Mouse (Mus musculus): ENCODE measurements around the gene Prpf39. TPM values are rescaled to one million over a fixed set of nuclear protein-coding genes. Genes with fewer than 3 reads are reported as not detected.
A peak's percentile ranks its signal among the peaks of the same experiment; 100 is the strongest.

The Prpf39 gene
- total RNA-seq (2017), result 139 and 147 TPM in 2 replicates

- peak; percentile 68 to 83 for ATAC-seq (replicated peaks in 1 of 2; ENCODE audit: insufficient read depth in 1 of 2, low FRiP score in 2 of 2, low TSS enrichment in 1 of 2, low read depth in 1 of 2, poor library complexity in 2 of 2, severe bottlenecking in 2 of 2)
Observed at GRCm38 (mm10) chr12:65036190-65036870, at the start of gene Prpf39. Gene Prpf39, plus strand, starts transcription at chr12:65036333.

DNA sequence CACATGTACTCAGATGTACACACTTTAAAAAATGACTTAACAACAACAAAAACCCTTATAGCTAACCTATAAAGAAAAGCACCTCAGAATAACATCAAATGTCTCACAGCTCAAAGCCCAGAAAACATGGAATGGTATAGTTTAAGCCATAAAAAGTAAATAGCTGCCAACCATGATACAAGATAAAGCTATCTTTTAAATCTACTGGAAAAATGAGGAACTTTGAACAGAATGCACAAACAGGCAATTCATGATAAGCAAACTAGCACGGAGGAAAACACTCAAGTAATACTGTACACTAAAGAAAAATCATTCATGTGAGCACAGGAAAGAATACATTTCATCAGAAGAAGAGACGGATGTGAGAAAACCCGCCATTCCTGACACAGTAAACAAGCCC lies 28.4 kb upstream of the Prpf39 start:
- ATAC-seq (replicated peaks in 1 of 2; ENCODE audit: insufficient read depth in 1 of 2, low FRiP score in 2 of 2, low TSS enrichment in 1 of 2, low read depth in 1 of 2, poor library complexity in 2 of 2, severe bottlenecking in 2 of 2), result no peak

GRCm38 (mm10) chr12:65022842-65023241 lies 13.3 kb upstream of the Prpf39 start:
- no peak for ATAC-seq (replicated peaks in 1 of 2; ENCODE audit: insufficient read depth in 1 of 2, low FRiP score in 2 of 2, low TSS enrichment in 1 of 2, low read depth in 1 of 2, poor library complexity in 2 of 2, severe bottlenecking in 2 of 2)

- ATAC-seq (replicated peaks in 1 of 2; ENCODE audit: insufficient read depth in 1 of 2, low FRiP score in 2 of 2, low TSS enrichment in 1 of 2, low read depth in 1 of 2, poor library complexity in 2 of 2, severe bottlenecking in 2 of 2), result peak; percentile 10 to 23; a peak in 1 of 4 replicates
Observed at GRCm38 (mm10) chr12:65035839-65036189, 319 bp upstream of the Prpf39 start.

GRCm38 (mm10) chr12:65036892-65037545 lies 886 bp downstream of the Prpf39 start:
- 0 out of 4 replicates have a peak, but pooled peaks of 1 of the 2 experiments have one; percentile 18 for ATAC-seq (replicated peaks in 1 of 2; ENCODE audit: insufficient read depth in 1 of 2, low FRiP score in 2 of 2, low TSS enrichment in 1 of 2, low read depth in 1 of 2, poor library complexity in 2 of 2, severe bottlenecking in 2 of 2)

DNA sequence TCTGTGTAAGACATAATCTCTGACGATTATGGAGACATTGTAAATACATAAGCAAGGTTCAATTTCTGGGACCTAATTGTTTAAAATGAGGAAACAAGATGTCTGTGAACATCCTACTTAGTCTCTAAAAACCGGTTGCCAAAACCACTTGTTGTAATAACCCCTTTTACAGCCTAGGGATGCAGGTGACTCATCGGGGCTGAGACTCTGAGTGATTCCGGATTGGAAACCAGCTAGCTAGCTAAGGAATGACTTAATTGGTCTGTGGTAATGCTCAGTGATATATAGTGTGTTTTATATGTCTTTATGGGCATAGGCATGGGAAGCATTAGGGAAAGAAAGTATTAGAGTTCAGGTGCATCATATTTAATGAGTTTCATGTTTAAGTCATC lies 1.4 kb downstream of the Prpf39 start:
- ATAC-seq (replicated peaks in 1 of 2; ENCODE audit: insufficient read depth in 1 of 2, low FRiP score in 2 of 2, low TSS enrichment in 1 of 2, low read depth in 1 of 2, poor library complexity in 2 of 2, severe bottlenecking in 2 of 2), result peak; percentile 42 to 44; a peak in 3 of 4 replicates

DNA sequence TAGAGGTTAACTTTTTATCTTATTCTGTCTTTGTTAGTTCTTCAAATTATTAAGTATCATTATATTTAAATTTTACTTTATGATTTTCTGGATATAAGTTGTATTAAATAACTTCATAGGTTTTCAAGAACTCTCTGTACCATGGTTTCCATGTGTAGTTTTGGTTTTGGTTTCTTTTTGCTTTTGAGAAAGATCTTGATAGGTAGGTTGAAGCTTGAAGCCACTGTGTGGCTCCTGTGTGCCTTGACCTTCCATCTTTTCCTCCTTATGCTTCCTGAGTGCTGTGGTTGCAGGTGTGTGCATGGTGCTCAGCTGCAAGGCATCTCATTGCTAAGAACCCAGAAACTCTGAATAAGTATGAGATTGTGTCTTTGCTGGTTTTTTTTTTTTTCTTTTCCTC lies 12.7 kb downstream of the Prpf39 start:
- ATAC-seq (replicated peaks in 1 of 2; ENCODE audit: insufficient read depth in 1 of 2, low FRiP score in 2 of 2, low TSS enrichment in 1 of 2, low read depth in 1 of 2, poor library complexity in 2 of 2, severe bottlenecking in 2 of 2), result peak in 1 of 2 experiments; percentile 62; a peak in 1 of 4 replicates

GRCm38 (mm10) chr12:65058203-65058602 lies 22.1 kb downstream of the Prpf39 start:
- ATAC-seq (replicated peaks in 1 of 2; ENCODE audit: insufficient read depth in 1 of 2, low FRiP score in 2 of 2, low TSS enrichment in 1 of 2, low read depth in 1 of 2, poor library complexity in 2 of 2, severe bottlenecking in 2 of 2), result peak; percentile 17 to 62; a peak in 3 of 4 replicates

GRCm38 (mm10) chr12:65061082-65061481 lies 24.9 kb downstream of the Prpf39 start:
- no peak for ATAC-seq (replicated peaks in 1 of 2; ENCODE audit: insufficient read depth in 1 of 2, low FRiP score in 2 of 2, low TSS enrichment in 1 of 2, low read depth in 1 of 2, poor library complexity in 2 of 2, severe bottlenecking in 2 of 2)

DNA sequence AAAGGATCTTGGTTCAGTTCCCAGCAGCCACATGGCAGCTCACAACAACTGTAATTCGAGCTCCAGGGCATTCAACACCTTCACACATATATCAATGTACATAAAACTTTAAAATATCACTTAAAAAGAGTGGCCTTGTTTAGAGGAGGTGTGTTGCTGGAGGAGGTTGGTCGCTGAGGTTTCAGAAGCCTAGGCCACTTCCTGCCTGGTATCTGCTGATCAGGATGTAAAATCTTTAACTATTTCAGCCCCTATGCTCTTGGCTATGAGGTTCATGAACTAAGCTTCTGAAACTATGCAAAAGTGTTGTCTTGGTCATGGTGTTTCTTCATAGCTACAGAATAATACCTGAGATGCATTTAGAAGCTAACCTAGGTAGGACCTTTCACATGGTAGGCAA lies 29.1 kb downstream of the Prpf39 start:
- ATAC-seq (replicated peaks in 1 of 2; ENCODE audit: insufficient read depth in 1 of 2, low FRiP score in 2 of 2, low TSS enrichment in 1 of 2, low read depth in 1 of 2, poor library complexity in 2 of 2, severe bottlenecking in 2 of 2), result peak; percentile 95 to 97

GRCm38 (mm10) chr12:65066234-65066633 lies 30.1 kb downstream of the Prpf39 start:
- ATAC-seq (replicated peaks in 1 of 2; ENCODE audit: insufficient read depth in 1 of 2, low FRiP score in 2 of 2, low TSS enrichment in 1 of 2, low read depth in 1 of 2, poor library complexity in 2 of 2, severe bottlenecking in 2 of 2), result peak; percentile 56 to 62

DNA sequence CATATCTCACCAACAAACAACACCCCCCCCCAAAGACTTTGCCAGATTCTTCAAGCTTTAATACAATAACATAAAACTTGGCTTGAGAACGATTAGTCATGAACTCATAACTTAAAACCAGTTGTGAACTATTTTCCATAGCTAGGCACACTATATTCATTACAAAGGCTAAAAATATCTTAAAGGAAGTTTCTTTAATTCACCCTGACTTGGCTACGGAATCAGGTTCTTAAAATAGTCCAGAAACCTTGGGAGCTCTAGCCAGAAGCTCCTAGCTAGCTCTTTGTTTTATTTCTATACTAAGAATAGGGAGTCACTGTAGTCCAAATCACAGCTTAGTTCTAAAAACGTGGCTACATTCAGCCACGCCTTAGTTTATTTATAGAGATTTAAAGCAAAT lies 32.3 kb downstream of the Prpf39 start:
- ATAC-seq (replicated peaks in 1 of 2; ENCODE audit: insufficient read depth in 1 of 2, low FRiP score in 2 of 2, low TSS enrichment in 1 of 2, low read depth in 1 of 2, poor library complexity in 2 of 2, severe bottlenecking in 2 of 2), result no peak

- ATAC-seq (replicated peaks in 1 of 2; ENCODE audit: insufficient read depth in 1 of 2, low FRiP score in 2 of 2, low TSS enrichment in 1 of 2, low read depth in 1 of 2, poor library complexity in 2 of 2, severe bottlenecking in 2 of 2), result no peak
Observed at GRCm38 (mm10) chr12:65072911-65073610, 36.9 kb downstream of the Prpf39 start.

DNA sequence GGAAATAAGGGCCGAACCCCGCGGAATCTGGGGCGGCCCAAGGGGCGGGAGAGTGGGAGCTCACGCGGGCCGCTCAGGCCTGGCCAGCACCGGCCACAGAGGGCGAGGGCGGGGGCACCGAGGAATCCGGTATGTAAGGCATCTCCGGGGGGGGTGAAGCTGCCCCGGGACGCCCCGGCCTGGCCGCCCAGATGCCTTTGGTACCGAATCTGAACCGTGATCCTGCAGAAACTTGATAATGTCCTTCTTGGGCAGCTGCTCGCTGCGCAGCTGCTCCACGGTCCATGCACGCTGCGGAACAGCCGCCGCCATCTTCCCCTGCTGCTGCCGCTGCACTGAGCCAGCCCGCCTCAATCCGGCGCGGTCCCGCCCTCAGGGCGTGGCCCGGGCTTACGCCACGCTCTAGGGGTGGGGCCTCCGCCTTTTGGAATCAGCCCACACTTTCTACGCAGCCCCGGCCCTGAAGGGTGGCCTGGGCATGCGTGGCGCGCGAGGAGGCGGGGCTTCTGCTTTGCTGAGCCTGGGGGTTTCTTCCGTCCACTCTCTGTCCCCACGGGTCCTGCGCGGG lies 37.6 kb downstream of the Prpf39 start, which contains the start of gene Fkbp3:
Gene Fkbp3, minus strand, starts transcription at position 397 of the 568 bp plus-strand sequence.
- ATAC-seq (replicated peaks in 1 of 2; ENCODE audit: insufficient read depth in 1 of 2, low FRiP score in 2 of 2, low TSS enrichment in 1 of 2, low read depth in 1 of 2, poor library complexity in 2 of 2, severe bottlenecking in 2 of 2), result peak; percentile 89 to 92

GRCm38 (mm10) chr12:65074651-65075050 lies 38.5 kb downstream of the Prpf39 start:
- ATAC-seq (replicated peaks in 1 of 2; ENCODE audit: insufficient read depth in 1 of 2, low FRiP score in 2 of 2, low TSS enrichment in 1 of 2, low read depth in 1 of 2, poor library complexity in 2 of 2, severe bottlenecking in 2 of 2), result no peak

DNA sequence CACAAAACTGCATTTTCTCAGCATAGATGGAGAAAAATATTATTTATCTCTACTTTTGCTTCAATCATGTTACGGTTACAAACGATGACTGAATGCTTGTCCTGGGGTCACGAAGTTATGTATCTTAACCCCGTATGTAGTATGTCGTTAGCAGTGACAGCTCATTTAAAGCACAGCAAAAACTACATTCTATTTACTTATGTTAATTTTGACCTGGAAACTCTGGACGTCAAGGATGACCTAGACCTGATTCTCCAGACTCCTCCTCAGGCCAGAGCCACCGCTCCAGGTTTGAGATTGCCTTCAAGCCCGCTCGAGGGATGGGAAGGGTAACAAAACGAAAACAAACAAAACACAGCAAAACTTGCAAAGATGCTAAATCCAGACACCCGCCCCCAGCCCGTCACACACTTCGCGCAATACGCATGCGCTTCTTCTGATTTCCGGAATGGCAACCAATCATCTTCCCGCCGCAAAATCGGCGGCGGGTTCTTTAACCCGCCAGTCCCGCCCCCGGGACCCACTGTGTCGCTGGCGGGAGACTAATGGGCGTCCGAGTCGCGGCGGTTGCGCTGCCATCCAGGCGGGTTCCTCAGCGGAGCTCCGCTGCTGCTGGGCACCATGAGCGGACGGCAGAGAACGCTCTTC lies 39.1 kb downstream of the Prpf39 start, which contains the start of gene Fancm:
Gene Fancm, plus strand, starts transcription at position 519 of the 648 bp plus-strand sequence.
- peak; percentile 69 to 70 for ATAC-seq (replicated peaks in 1 of 2; ENCODE audit: insufficient read depth in 1 of 2, low FRiP score in 2 of 2, low TSS enrichment in 1 of 2, low read depth in 1 of 2, poor library complexity in 2 of 2, severe bottlenecking in 2 of 2)

GRCm38 (mm10) chr12:65075733-65076310 lies 39.7 kb downstream of the Prpf39 start:
- ATAC-seq (replicated peaks in 1 of 2; ENCODE audit: insufficient read depth in 1 of 2, low FRiP score in 2 of 2, low TSS enrichment in 1 of 2, low read depth in 1 of 2, poor library complexity in 2 of 2, severe bottlenecking in 2 of 2), result 0 out of 4 replicates have a peak, but pooled peaks of 1 of the 2 experiments have one; percentile 1
